Mouse (Mus musculus): ENCODE results near the gene 4930402F06Rik. TPM values are rescaled to one million over a fixed set of nuclear protein-coding genes. Genes with fewer than 3 reads are reported as not detected.

The 4930402F06Rik gene
- polyA plus RNA-seq, 1 experiment: not detected

DNA sequence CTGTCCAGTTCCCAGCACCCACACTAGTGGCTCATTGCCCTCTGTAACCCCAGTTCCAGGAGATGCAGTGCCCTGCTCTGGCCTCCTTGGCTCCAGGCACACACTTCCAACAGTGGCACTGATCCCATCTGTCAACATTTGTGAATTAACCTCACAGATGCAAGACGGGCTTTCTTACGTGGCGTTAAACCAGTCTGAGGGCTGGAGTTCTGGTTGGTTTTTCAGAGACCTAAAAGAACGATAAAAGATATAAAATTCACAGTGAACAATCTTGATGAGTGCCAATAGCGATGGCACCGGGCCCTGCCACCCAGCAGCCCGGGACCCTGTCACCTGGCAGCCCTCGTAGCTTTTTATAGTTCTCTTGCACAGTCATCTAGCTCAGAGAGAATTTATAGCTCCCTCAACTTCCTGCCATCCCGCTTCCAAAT, 11.5 kb downstream of the 4930402F06Rik start:
- TF ChIP-seq POLR2A (IDR thresholded peaks at IDR 0.05; ENCODE audit: insufficient read depth, low read length): no peak

GRCm38 (mm10) chr2:35379306-35379705, 17.7 kb downstream of the 4930402F06Rik start:
- H3K27ac ChIP-seq (ENCODE audit: insufficient read depth, low read length): no peak overlapping the region
- no peaks in the 10 kb centered on the region for H3K36me3 ChIP-seq (ENCODE audit: control insufficient read depth, insufficient read depth, low read length, poor library complexity, severe bottlenecking)
- no peaks in the 10 kb centered on the region for H3K27me3 ChIP-seq (ENCODE audit: control insufficient read depth, insufficient read depth, low read length, poor library complexity, severe bottlenecking)
- no peak for TF ChIP-seq POLR2A (IDR thresholded peaks at IDR 0.05; ENCODE audit: insufficient read depth, low read length)
- no peak for TF ChIP-seq CTCF (IDR thresholded peaks at IDR 0.05; ENCODE audit: low read depth, low read length)
- TF ChIP-seq EP300 (IDR thresholded peaks at IDR 0.05; ENCODE audit: insufficient read depth, low read depth, low read length): no peak
- no peak overlapping the region for H3K4me3 ChIP-seq (ENCODE audit: low read depth, low read length)
- H3K9me3 ChIP-seq (replicated peaks; ENCODE audit: control insufficient read depth, insufficient read depth, low read length, poor library complexity, severe bottlenecking): no peaks in the 10 kb centered on the region
- H3K4me1 ChIP-seq (ENCODE audit: control insufficient read depth, insufficient read depth, low read length): no peaks in the 10 kb centered on the region
- no peak overlapping the region for H3K9ac ChIP-seq (ENCODE audit: low read depth, poor library complexity, severe bottlenecking)

More for the DNA sequence above, 11.5 kb downstream of the 4930402F06Rik start:
- H3K27me3 ChIP-seq (ENCODE audit: control insufficient read depth, insufficient read depth, low read length, poor library complexity, severe bottlenecking): no peaks in the 10 kb centered on the region
- H3K9me3 ChIP-seq (replicated peaks; ENCODE audit: control insufficient read depth, insufficient read depth, low read length, poor library complexity, severe bottlenecking): no peaks in the 10 kb centered on the region; the same call in 1 of the 2 replicates
- H3K4me1 ChIP-seq (ENCODE audit: control insufficient read depth, insufficient read depth, low read length): no peaks in the 10 kb centered on the region
- H3K27ac ChIP-seq (ENCODE audit: insufficient read depth, low read length): no peak overlapping the region
- no peak overlapping the region for H3K9ac ChIP-seq (ENCODE audit: low read depth, poor library complexity, severe bottlenecking)
- H3K4me3 ChIP-seq (ENCODE audit: low read depth, low read length): no peak overlapping the region
- no peaks in the 10 kb centered on the region for H3K36me3 ChIP-seq (ENCODE audit: control insufficient read depth, insufficient read depth, low read length, poor library complexity, severe bottlenecking)

DNA sequence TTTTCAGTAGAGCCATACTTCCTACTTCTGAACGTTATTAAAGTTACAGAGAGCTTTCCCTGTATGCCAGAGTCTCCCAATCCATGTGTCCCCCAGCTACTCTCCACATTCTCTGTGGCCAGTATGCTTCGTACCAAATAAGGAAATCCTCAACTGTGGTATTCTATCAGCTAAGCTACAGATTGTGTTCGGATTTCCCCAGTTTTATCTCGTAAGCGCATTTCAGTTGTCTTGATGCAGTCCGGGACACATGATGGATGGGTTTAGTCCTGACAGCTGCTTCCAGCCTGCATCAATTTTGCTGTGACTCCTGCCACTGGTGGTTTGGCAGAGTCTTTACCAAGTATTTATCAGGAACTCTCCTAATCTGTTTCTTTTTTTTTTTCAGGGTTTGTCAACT, 19.4 kb downstream of the 4930402F06Rik start:
- Histone ChIP-seq H3K27me3 (ENCODE audit: control insufficient read depth, insufficient read depth, low read length, poor library complexity, severe bottlenecking) (no peaks in the 10 kb centered on the region), H3K4me3 (ENCODE audit: low read depth, low read length) (no peak overlapping the region), H3K9ac (ENCODE audit: low read depth, poor library complexity, severe bottlenecking) (no peak overlapping the region), H3K4me1 (ENCODE audit: control insufficient read depth, insufficient read depth, low read length) (no peaks in the 10 kb centered on the region), H3K9me3 (replicated peaks; ENCODE audit: control insufficient read depth, insufficient read depth, low read length, poor library complexity, severe bottlenecking) (no peaks in the 10 kb centered on the region), H3K36me3 (ENCODE audit: control insufficient read depth, insufficient read depth, low read length, poor library complexity, severe bottlenecking) (no peaks in the 10 kb centered on the region), H3K27ac (ENCODE audit: insufficient read depth, low read length) (no peak overlapping the region)
- TF ChIP-seq CTCF (IDR thresholded peaks at IDR 0.05; ENCODE audit: low read depth, low read length) (no peak), POLR2A (IDR thresholded peaks at IDR 0.05; ENCODE audit: insufficient read depth, low read length) (no peak), EP300 (IDR thresholded peaks at IDR 0.05; ENCODE audit: insufficient read depth, low read depth, low read length) (no peak)

- no peaks in the 10 kb centered on the region for H3K27me3 ChIP-seq (ENCODE audit: control insufficient read depth, insufficient read depth, low read length, poor library complexity, severe bottlenecking)
- no peaks in the 10 kb centered on the region for H3K36me3 ChIP-seq (ENCODE audit: control insufficient read depth, insufficient read depth, low read length, poor library complexity, severe bottlenecking)
- H3K27ac ChIP-seq (ENCODE audit: insufficient read depth, low read length): no peak overlapping the region
- TF ChIP-seq CTCF (IDR thresholded peaks at IDR 0.05; ENCODE audit: low read depth, low read length) (peak; percentile 64), POLR2A (IDR thresholded peaks at IDR 0.05; ENCODE audit: insufficient read depth, low read length) (no peak)
- H3K9ac ChIP-seq (ENCODE audit: low read depth, poor library complexity, severe bottlenecking): no peak overlapping the region
- no peak overlapping the region for H3K4me3 ChIP-seq (ENCODE audit: low read depth, low read length)
- no peaks in the 10 kb centered on the region for H3K9me3 ChIP-seq (replicated peaks; ENCODE audit: control insufficient read depth, insufficient read depth, low read length, poor library complexity, severe bottlenecking)
- no peaks in the 10 kb centered on the region for H3K4me1 ChIP-seq (ENCODE audit: control insufficient read depth, insufficient read depth, low read length)
These were observed 24.0 kb downstream of the 4930402F06Rik start for GRCm38 (mm10) chr2:35373003-35373402.

- Histone ChIP-seq H3K4me3 (ENCODE audit: low read depth, low read length) (no peak overlapping the region), H3K36me3 (ENCODE audit: control insufficient read depth, insufficient read depth, low read length, poor library complexity, severe bottlenecking) (no peaks in the 10 kb centered on the region), H3K4me1 (ENCODE audit: control insufficient read depth, insufficient read depth, low read length) (no peaks in the 10 kb centered on the region), H3K9ac (ENCODE audit: low read depth, poor library complexity, severe bottlenecking) (no peak overlapping the region), H3K27me3 (ENCODE audit: control insufficient read depth, insufficient read depth, low read length, poor library complexity, severe bottlenecking) (no peaks in the 10 kb centered on the region), H3K9me3 (replicated peaks; ENCODE audit: control insufficient read depth, insufficient read depth, low read length, poor library complexity, severe bottlenecking) (no peaks in the 10 kb centered on the region), H3K27ac (ENCODE audit: insufficient read depth, low read length) (no peak overlapping the region)
- no peak for TF ChIP-seq POLR2A (IDR thresholded peaks at IDR 0.05; ENCODE audit: insufficient read depth, low read length)
- TF ChIP-seq CTCF (IDR thresholded peaks at IDR 0.05; ENCODE audit: low read depth, low read length): no peak
- TF ChIP-seq EP300 (IDR thresholded peaks at IDR 0.05; ENCODE audit: insufficient read depth, low read depth, low read length): no peak
These were observed 26.3 kb downstream of the 4930402F06Rik start for GRCm38 (mm10) chr2:35370686-35371085.

DNA sequence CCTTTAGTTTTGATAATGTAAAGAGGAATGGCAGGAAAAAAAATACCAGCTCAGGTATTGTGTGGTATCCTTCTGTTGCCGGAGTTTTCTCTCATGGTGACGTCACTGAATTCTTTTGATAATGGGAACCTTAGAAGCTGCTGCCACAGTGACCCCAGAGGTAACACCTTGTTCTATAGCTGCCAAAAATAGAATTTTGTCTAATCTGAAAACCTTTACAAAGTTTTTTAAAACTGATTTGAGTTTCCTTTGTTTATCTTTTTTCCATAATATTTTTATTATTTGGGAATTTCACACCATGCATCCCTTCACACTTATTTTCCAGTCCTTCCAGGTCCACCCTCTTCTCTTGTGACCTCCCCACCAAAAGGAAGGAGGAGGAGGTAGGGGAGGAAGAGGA, 29.3 kb downstream of the 4930402F06Rik start, which contains the start of gene 4930568D16Rik:
4930568D16Rik (minus strand) TSS at position 101 of the 400 bp plus-strand sequence.
- Histone ChIP-seq H3K4me1 (ENCODE audit: control insufficient read depth, insufficient read depth, low read length) (no peaks in the 10 kb centered on the region), H3K9ac (ENCODE audit: low read depth, poor library complexity, severe bottlenecking) (no peak within 1 kb of the TSS), H3K27me3 (ENCODE audit: control insufficient read depth, insufficient read depth, low read length, poor library complexity, severe bottlenecking) (no peaks in the 10 kb centered on the region), H3K27ac (ENCODE audit: insufficient read depth, low read length) (no peak within 1 kb of the TSS), H3K9me3 (replicated peaks; ENCODE audit: control insufficient read depth, insufficient read depth, low read length, poor library complexity, severe bottlenecking) (peaks cover 2% of the 10 kb centered on the region; the same call in 1 of the 2 replicates), H3K4me3 (ENCODE audit: low read depth, low read length) (no peak within 1 kb of the TSS), H3K36me3 (ENCODE audit: control insufficient read depth, insufficient read depth, low read length, poor library complexity, severe bottlenecking) (no peaks in the 10 kb centered on the region)
- TF ChIP-seq EP300 (IDR thresholded peaks at IDR 0.05; ENCODE audit: insufficient read depth, low read depth, low read length): no peak
- TF ChIP-seq CTCF (IDR thresholded peaks at IDR 0.05; ENCODE audit: low read depth, low read length): no peak
- TF ChIP-seq POLR2A (IDR thresholded peaks at IDR 0.05; ENCODE audit: insufficient read depth, low read length): no peak

All from ES-Bruce4 (cell line).